Mouse (Mus musculus): ENCODE results near the gene Sectm1b. TPM values are rescaled to one million over a fixed set of nuclear protein-coding genes. Genes with fewer than 3 reads are reported as not detected.
"Not testable (repeated sequence)": the region's sequence is repeated elsewhere in the genome, so short reads cannot be mapped to it uniquely, and the experiment has no call there.

Gene Sectm1b
- polyA plus RNA-seq, 1 experiment from 2014 or later = 0.32 TPM

DNA sequence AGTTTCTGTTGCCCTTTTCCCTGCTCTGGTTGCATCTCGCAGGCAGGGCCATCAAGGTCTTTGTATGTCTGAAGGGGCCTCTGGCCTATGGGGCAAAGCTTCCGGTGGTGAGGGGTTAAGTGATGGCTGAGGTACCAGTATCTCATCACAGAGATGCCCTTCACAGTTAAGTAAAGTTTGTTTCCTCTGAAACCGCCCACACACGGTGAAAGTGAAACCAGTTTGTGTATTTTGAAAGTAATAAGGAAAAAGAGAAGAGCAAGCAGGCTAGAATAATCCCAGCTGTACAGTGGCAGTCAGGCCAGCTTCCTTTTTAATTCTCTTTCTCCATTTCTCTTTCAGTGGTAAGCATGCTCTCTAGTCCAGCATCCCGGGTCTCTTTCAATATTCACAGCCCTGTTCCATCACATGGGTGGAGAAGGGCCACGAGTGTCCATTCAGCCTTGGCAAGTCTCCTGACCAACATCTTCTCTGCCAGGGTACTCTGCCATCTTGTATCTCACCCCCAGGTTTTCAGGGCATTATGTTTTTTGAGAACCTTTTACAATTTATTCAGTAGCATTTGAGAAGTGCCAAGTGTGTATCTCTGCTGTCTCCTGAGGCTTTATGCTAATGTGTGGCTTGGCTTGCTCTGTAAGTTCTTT is 19.6 kb upstream of the Sectm1b start:
- H3K9me3 ChIP-seq (ENCODE audit: control insufficient read depth, low read depth, low read length) = no peaks in the 10 kb centered on the region
- 51% methylated on average over 6 of the region's 6 CpGs for WGBS
- no peak overlapping the region for H3K9ac ChIP-seq (replicated peaks; ENCODE audit: low read depth, low read length)
- no peaks in the 10 kb centered on the region for H3K36me3 ChIP-seq (ENCODE audit: control insufficient read depth, insufficient read depth, low read length)
- H3K4me3 ChIP-seq (ENCODE audit: low read depth, low read length) = no peak overlapping the region
- no peaks in the 10 kb centered on the region for H3K27me3 ChIP-seq (ENCODE audit: control insufficient read depth, insufficient read depth, low read length)
- H3K4me1 ChIP-seq (ENCODE audit: control insufficient read depth, insufficient read depth, low read length) = no peaks in the 10 kb centered on the region
- H3K4me2 ChIP-seq (replicated peaks; ENCODE audit: low read depth, low read length) = no peak overlapping the region
- ATAC-seq (ENCODE audit: insufficient number of reproducible peaks, insufficient read depth, low FRiP score, low read depth) = no peak
- H3K27ac ChIP-seq (ENCODE audit: low read length) = no peak overlapping the region

DNA sequence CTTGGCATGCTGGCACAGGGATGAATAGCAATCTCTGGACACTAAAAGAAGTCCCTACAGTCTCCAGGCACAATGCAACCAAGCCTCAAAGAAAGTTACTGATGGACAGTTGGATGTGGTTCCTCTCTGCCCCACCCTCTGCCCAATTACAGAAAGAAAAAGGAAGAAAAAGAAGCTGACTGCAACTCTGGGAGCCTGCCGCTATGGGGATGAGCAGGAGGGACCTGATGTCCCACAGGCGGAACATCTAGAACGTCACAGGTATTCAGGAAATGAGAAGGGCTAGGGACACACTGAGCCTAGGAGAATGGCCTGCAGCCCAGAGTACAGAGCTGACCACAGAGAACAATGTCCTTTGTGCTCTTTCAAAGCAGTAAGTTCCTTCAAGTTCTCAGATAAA is 18.9 kb upstream of the Sectm1b start:
- H3K27ac ChIP-seq (ENCODE audit: low read length) = no peak overlapping the region
- no peaks in the 10 kb centered on the region for H3K9me3 ChIP-seq (ENCODE audit: control insufficient read depth, low read depth, low read length)
- no peak overlapping the region for H3K9ac ChIP-seq (replicated peaks; ENCODE audit: low read depth, low read length)
- no peak for ATAC-seq (ENCODE audit: insufficient number of reproducible peaks, insufficient read depth, low FRiP score, low read depth)
- 88% methylated on average over 3 of the region's 3 CpGs for WGBS
- no peaks in the 10 kb centered on the region for H3K27me3 ChIP-seq (ENCODE audit: control insufficient read depth, insufficient read depth, low read length)
- no peaks in the 10 kb centered on the region for H3K36me3 ChIP-seq (ENCODE audit: control insufficient read depth, insufficient read depth, low read length)
- no peaks in the 10 kb centered on the region for H3K4me1 ChIP-seq (ENCODE audit: control insufficient read depth, insufficient read depth, low read length)
- H3K4me2 ChIP-seq (replicated peaks; ENCODE audit: low read depth, low read length) = no peak overlapping the region
- H3K4me3 ChIP-seq (ENCODE audit: low read depth, low read length) = no peak overlapping the region

DNA sequence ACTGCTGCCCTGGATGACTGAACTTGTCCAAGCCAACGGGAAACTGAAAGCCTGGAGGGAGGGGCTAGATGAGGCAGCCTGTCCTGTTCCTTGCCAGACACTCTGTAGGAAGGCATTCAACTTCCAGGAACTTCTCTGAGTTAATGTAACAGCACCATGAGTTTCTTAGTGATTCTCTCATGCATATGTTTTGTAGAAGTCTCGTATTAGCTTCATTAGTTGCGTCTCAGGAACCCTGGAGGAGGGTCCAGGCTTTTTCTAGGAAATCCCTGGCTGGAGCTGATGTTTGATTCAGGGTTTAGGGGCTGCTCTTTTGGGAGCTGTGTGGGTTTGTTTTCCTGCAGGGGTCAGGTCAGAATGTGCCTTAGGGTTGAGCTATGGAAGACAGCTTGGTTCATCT is 17.8 kb upstream of the Sectm1b start, which contains the start of gene Sectm1a:
Sectm1a (minus strand) TSS at position 101 of the 400 bp plus-strand sequence.
- no peak within 1 kb of the TSS for H3K4me2 ChIP-seq (replicated peaks; ENCODE audit: low read depth, low read length)
- no peaks in the 10 kb centered on the region for H3K27me3 ChIP-seq (ENCODE audit: control insufficient read depth, insufficient read depth, low read length)
- no peaks in the 10 kb centered on the region for H3K9me3 ChIP-seq (ENCODE audit: control insufficient read depth, low read depth, low read length)
- no peak for ATAC-seq (ENCODE audit: insufficient number of reproducible peaks, insufficient read depth, low FRiP score, low read depth)
- no peaks in the 10 kb centered on the region for H3K36me3 ChIP-seq (ENCODE audit: control insufficient read depth, insufficient read depth, low read length)
- H3K4me1 ChIP-seq (ENCODE audit: control insufficient read depth, insufficient read depth, low read length) = no peaks in the 10 kb centered on the region
- no peak within 1 kb of the TSS for H3K27ac ChIP-seq (ENCODE audit: low read length)
- no peak within 1 kb of the TSS for H3K4me3 ChIP-seq (ENCODE audit: low read depth, low read length)
- no peak within 1 kb of the TSS for H3K9ac ChIP-seq (replicated peaks; ENCODE audit: low read depth, low read length)
- WGBS = 66% methylated on average over 3 of the region's 3 CpGs

DNA sequence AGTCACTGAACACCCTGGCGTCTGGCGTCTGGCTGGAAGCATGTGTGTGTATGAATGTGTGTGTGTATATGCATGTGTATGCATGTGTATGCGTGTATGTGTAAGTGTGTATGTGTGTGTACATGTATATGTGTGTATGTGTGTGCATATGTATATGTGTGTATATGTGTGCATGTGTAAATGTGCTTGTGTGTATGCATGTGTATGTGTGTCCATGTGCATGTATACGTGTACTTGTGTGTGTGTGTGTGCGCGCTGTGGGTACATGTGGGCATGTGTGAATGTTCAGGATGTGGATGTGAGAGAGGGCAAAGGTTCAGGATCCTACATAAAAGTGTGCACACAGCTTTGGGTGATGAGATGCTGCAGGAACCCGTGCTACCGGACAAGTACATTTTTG is 17.0 kb upstream of the Sectm1b start:
- Histone ChIP-seq H3K4me1 (ENCODE audit: control insufficient read depth, insufficient read depth, low read length) (no peaks in the 10 kb centered on the region), H3K4me2 (replicated peaks; ENCODE audit: low read depth, low read length) (no peak overlapping the region), H3K4me3 (ENCODE audit: low read depth, low read length) (no peak overlapping the region), H3K27ac (ENCODE audit: low read length) (no peak overlapping the region), H3K27me3 (ENCODE audit: control insufficient read depth, insufficient read depth, low read length) (no peaks in the 10 kb centered on the region), H3K9ac (replicated peaks; ENCODE audit: low read depth, low read length) (no peak overlapping the region), H3K36me3 (ENCODE audit: control insufficient read depth, insufficient read depth, low read length) (no peaks in the 10 kb centered on the region), H3K9me3 (ENCODE audit: control insufficient read depth, low read depth, low read length) (no peaks in the 10 kb centered on the region)
- WGBS = 92% methylated on average over 8 of the region's 8 CpGs
- ATAC-seq (ENCODE audit: insufficient number of reproducible peaks, insufficient read depth, low FRiP score, low read depth) = no peak

DNA sequence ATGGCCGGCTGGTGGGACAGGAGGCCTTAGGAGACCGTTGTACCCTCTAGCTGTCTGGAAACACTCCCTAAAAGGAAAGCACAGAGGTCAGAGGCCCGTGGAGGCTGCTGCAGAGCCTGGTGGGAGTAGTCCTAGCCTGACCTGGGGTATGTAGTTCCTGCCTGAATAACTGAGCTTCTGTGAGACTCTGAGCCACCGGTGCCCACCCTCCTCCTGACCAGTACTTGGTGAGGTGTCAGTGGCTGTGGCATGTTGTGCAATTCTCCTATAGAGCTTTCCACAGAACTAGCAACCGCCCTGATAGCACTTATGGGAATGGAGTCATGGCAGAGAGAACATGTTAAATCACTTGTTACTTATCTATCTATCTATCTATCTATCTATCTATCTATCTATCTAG is 12.3 kb upstream of the Sectm1b start:
- ATAC-seq (ENCODE audit: insufficient number of reproducible peaks, insufficient read depth, low FRiP score, low read depth) = no peak
- 82% methylated on average over 5 of the region's 5 CpGs for WGBS
- Histone ChIP-seq H3K4me3 (ENCODE audit: low read depth, low read length) (no peak overlapping the region), H3K4me2 (replicated peaks; ENCODE audit: low read depth, low read length) (no peak overlapping the region), H3K4me1 (ENCODE audit: control insufficient read depth, insufficient read depth, low read length) (no peaks in the 10 kb centered on the region), H3K36me3 (ENCODE audit: control insufficient read depth, insufficient read depth, low read length) (no peaks in the 10 kb centered on the region), H3K27ac (ENCODE audit: low read length) (no peak overlapping the region), H3K27me3 (ENCODE audit: control insufficient read depth, insufficient read depth, low read length) (no peaks in the 10 kb centered on the region), H3K9ac (replicated peaks; ENCODE audit: low read depth, low read length) (no peak overlapping the region), H3K9me3 (ENCODE audit: control insufficient read depth, low read depth, low read length) (no peaks in the 10 kb centered on the region)

DNA sequence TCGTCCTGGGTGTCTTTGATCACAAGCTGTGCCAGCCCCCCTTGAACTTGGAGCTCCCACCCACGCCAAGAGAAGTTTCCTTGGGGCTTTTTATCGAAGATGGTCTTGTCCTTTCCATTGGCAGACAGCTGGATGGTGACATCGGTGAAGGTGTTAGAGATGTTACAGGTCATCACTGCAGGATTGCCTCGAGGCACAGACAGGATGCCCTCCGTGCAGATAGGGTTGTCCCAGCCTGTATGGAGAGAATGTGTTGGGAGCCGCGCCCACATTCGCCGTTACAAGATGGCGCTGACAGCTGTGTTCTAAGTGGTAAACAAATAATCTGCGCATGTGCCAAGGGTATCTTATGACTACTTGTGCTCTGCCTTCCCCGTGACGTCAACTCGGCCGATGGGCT is 6.3 kb upstream of the Sectm1b start:
- H3K27ac ChIP-seq (ENCODE audit: low read length); H3K27me3 ChIP-seq (ENCODE audit: control insufficient read depth, insufficient read depth, low read length); H3K36me3 ChIP-seq (ENCODE audit: control insufficient read depth, insufficient read depth, low read length); H3K4me2 ChIP-seq (replicated peaks; ENCODE audit: low read depth, low read length); H3K9me3 ChIP-seq (ENCODE audit: control insufficient read depth, low read depth, low read length); H3K9ac ChIP-seq (replicated peaks; ENCODE audit: low read depth, low read length); H3K4me1 ChIP-seq (ENCODE audit: control insufficient read depth, insufficient read depth, low read length); ATAC-seq (ENCODE audit: insufficient number of reproducible peaks, insufficient read depth, low FRiP score, low read depth); H3K4me3 ChIP-seq (ENCODE audit: low read depth, low read length): not testable (repeated sequence)
- WGBS = 92% methylated on average over 11 of the region's 16 CpGs

GRCm38 (mm10) chr11:121067895-121068294 is 4.5 kb upstream of the Sectm1b start:
- no peaks in the 10 kb centered on the region for H3K9me3 ChIP-seq (ENCODE audit: control insufficient read depth, low read depth, low read length)
- WGBS = 90% methylated on average over 2 of the region's 2 CpGs
- H3K4me1 ChIP-seq (ENCODE audit: control insufficient read depth, insufficient read depth, low read length) = no peaks in the 10 kb centered on the region
- no peak overlapping the region for H3K4me2 ChIP-seq (replicated peaks; ENCODE audit: low read depth, low read length)
- ATAC-seq (ENCODE audit: insufficient number of reproducible peaks, insufficient read depth, low FRiP score, low read depth) = no peak
- no peaks in the 10 kb centered on the region for H3K36me3 ChIP-seq (ENCODE audit: control insufficient read depth, insufficient read depth, low read length)
- no peak overlapping the region for H3K27ac ChIP-seq (ENCODE audit: low read length)
- no peak overlapping the region for H3K4me3 ChIP-seq (ENCODE audit: low read depth, low read length)
- H3K9ac ChIP-seq (replicated peaks; ENCODE audit: low read depth, low read length) = no peak overlapping the region
- H3K27me3 ChIP-seq (ENCODE audit: control insufficient read depth, insufficient read depth, low read length) = no peaks in the 10 kb centered on the region

GRCm38 (mm10) chr11:121064197-121064596 is 828 bp upstream of the Sectm1b start:
- no peaks in the 10 kb centered on the region for H3K27me3 ChIP-seq (ENCODE audit: control insufficient read depth, insufficient read depth, low read length)
- 0 out of 2 replicates have a peak, but pooled peaks cover 9% of the 10 kb centered on the region for H3K4me1 ChIP-seq (ENCODE audit: control insufficient read depth, insufficient read depth, low read length)
- H3K9ac ChIP-seq (replicated peaks; ENCODE audit: low read depth, low read length) = no peak overlapping the region
- WGBS = 77% methylated on average over 3 of the region's 3 CpGs
- no peak overlapping the region for H3K27ac ChIP-seq (ENCODE audit: low read length)
- H3K4me2 ChIP-seq (replicated peaks; ENCODE audit: low read depth, low read length) = no peak overlapping the region
- H3K4me3 ChIP-seq (ENCODE audit: low read depth, low read length) = no peak overlapping the region
- H3K9me3 ChIP-seq (ENCODE audit: control insufficient read depth, low read depth, low read length) = no peaks in the 10 kb centered on the region
- no peaks in the 10 kb centered on the region for H3K36me3 ChIP-seq (ENCODE audit: control insufficient read depth, insufficient read depth, low read length)
- ATAC-seq (ENCODE audit: insufficient number of reproducible peaks, insufficient read depth, low FRiP score, low read depth) = no peak

GRCm38 (mm10) chr11:121061615-121062014 is 1.8 kb downstream of the Sectm1b start:
- H3K36me3 ChIP-seq (ENCODE audit: control insufficient read depth, insufficient read depth, low read length) = no peaks in the 10 kb centered on the region
- H3K9ac ChIP-seq (replicated peaks; ENCODE audit: low read depth, low read length) = no peak overlapping the region
- no peak overlapping the region; the same call in 1 of the 2 replicates for H3K27ac ChIP-seq (ENCODE audit: low read length)
- H3K4me3 ChIP-seq (ENCODE audit: low read depth, low read length) = no peak overlapping the region
- no peaks in the 10 kb centered on the region for H3K27me3 ChIP-seq (ENCODE audit: control insufficient read depth, insufficient read depth, low read length)
- H3K4me1 ChIP-seq (ENCODE audit: control insufficient read depth, insufficient read depth, low read length) = 0 out of 2 replicates have a peak, but pooled peaks cover 9% of the 10 kb centered on the region
- 35% methylated on average over 8 of the region's 8 CpGs for WGBS
- ATAC-seq (ENCODE audit: insufficient number of reproducible peaks, insufficient read depth, low FRiP score, low read depth) = no peak
- no peak overlapping the region for H3K4me2 ChIP-seq (replicated peaks; ENCODE audit: low read depth, low read length)
- no peaks in the 10 kb centered on the region for H3K9me3 ChIP-seq (ENCODE audit: control insufficient read depth, low read depth, low read length)
